Mouse (Mus musculus) heart, postnatal 0 days (tissue): ENCODE measurements around the gene Tmsb4x. TPM values are rescaled to one million over a fixed set of nuclear protein-coding genes. Genes with fewer than 3 reads are reported as not detected.

ENCODE experiments used
- ATAC-seq: fragments of 200-750 bp; cut with Nextera tagmentation; 2 replicates; pipeline ENCODE4 v1.8.0; 2017; ENCODE audit warnings: low read depth, moderate number of reproducible peaks, moderate library complexity; ENCODE audit not compliant: insufficient read depth
- DNase-seq: peaks from one replicate; pipeline ENCODE4 v3.0.0-alpha.2; 2016; ENCODE audit warnings: low spot score
- H3K27ac ChIP-seq: fragments of 300-500 bp; sonication (generic); 2 replicates; pipeline ENCODE4 v1.5.1; 2014; ENCODE audit warnings: low read depth, mild to moderate bottlenecking
- H3K27me3 ChIP-seq: fragments of 300-500 bp; sonication (generic); 2 replicates; pipeline ENCODE4 v1.6.1; 2014; ENCODE audit warnings: low read length, mixed read lengths; ENCODE audit not compliant: control insufficient read depth, insufficient read depth
- H3K36me3 ChIP-seq: fragments of 300-500 bp; sonication (generic); replicated peaks from 2 replicates; pipeline ENCODE4 v1.6.1; 2014; ENCODE audit warnings: low read length, mixed read lengths; ENCODE audit not compliant: control insufficient read depth, insufficient read depth
- H3K4me1 ChIP-seq: fragments of 300-500 bp; sonication (generic); 2 replicates; pipeline ENCODE4 v1.6.1; 2014; ENCODE audit warnings: antibody characterized with exemption; ENCODE audit not compliant: control insufficient read depth, insufficient read depth
- H3K4me2 ChIP-seq: fragments of 300-500 bp; sonication (generic); 2 replicates; pipeline ENCODE4 v1.6.1; 2014; ENCODE audit warnings: low read depth, mild to moderate bottlenecking, low read length, moderate library complexity
- H3K4me3 ChIP-seq: fragments of 300-500 bp; sonication (generic); 2 replicates; pipeline ENCODE4 v1.5.1; 2014; ENCODE audit warnings: low read depth, low read length
- H3K9ac ChIP-seq: fragments of 300-500 bp; sonication (generic); replicated peaks from 2 replicates; pipeline ENCODE4 v1.6.1; 2014; ENCODE audit warnings: low read depth, low read length, mixed read lengths
- H3K9me3 ChIP-seq: fragments of 300-500 bp; sonication (generic); replicated peaks from 2 replicates; pipeline ENCODE4 v1.6.1; 2016; ENCODE audit warnings: low read length; ENCODE audit not compliant: control insufficient read depth
- CTCF ChIP-seq: IDR thresholded peaks from 2 replicates; pipeline ENCODE4 v1.5.1; 2016; ENCODE audit warnings: antibody characterized with exemption, control low read depth, low read depth
- EP300 ChIP-seq: IDR thresholded peaks from 2 replicates; pipeline ENCODE4 v1.6.1; 2016; ENCODE audit warnings: antibody characterized with exemption, low read depth
- WGBS: fragments of 180-500 bp; shearing (Covaris S2); extraction: QIAGEN DNeasy Blood & Tissue Kit; methylation state at CpG from one replicate; pipeline ENCODE4 v1.1.7; 2014; 5-methylcytosine and 5-hydroxymethylcytosine counted together
- polyA plus RNA-seq: library from polyadenylated mRNA; unstranded; fragments of >200 nt; fragmentation: Nextera tagmentation; extraction: Ambion mirVana; gene quantifications from 2 replicates; pipeline ENCODE4 v1.2.1, GENCODE M21; 2015
- total RNA-seq: library from RNA; depleted of rRNA; stranded (reverse); fragments of >200 nt; gene quantifications from 2 replicates; pipeline ENCODE4 v1.2.3, GENCODE M21; 2014; ENCODE audit warnings: low replicate concordance

Gene Tmsb4x
- total and polyA plus RNA-seq, 2 experiments from 2014 or later, result 525 to 2,040 TPM

GRCm38 (mm10) chrX:167179961-167180642 is 29.0 kb downstream of the Tmsb4x start:
- H3K27ac ChIP-seq, result peak overlapping the region; percentile 85
- H3K9ac ChIP-seq, result no peak overlapping the region
- no peak overlapping the region for H3K4me2 ChIP-seq
- no peaks in the 10 kb centered on the region; the same call in 1 of the 2 replicates for H3K4me1 ChIP-seq
- no peaks in the 10 kb centered on the region for H3K36me3 ChIP-seq
- H3K27me3 ChIP-seq, result no peaks in the 10 kb centered on the region
- no peak overlapping the region for H3K4me3 ChIP-seq
- WGBS, result 19% methylated on average over 4 of the region's 4 CpGs
- peak; percentile 31 for DNase-seq
- no peaks in the 10 kb centered on the region for H3K9me3 ChIP-seq
- TF ChIP-seq CTCF, result no peak
- TF ChIP-seq EP300, result no peak
- peak; percentile 70 for ATAC-seq

GRCm38 (mm10) chrX:167179549-167179948 is 29.6 kb downstream of the Tmsb4x start:
- Histone ChIP-seq H3K4me2 (no peak overlapping the region), H3K4me3 (no peak overlapping the region), H3K4me1 (no peaks in the 10 kb centered on the region; the same call in 1 of the 2 replicates), H3K36me3 (no peaks in the 10 kb centered on the region), H3K9ac (no peak overlapping the region), H3K9me3 (no peaks in the 10 kb centered on the region), H3K27ac (peak overlapping the region; percentile 85), H3K27me3 (no peaks in the 10 kb centered on the region)
- ATAC-seq (peak; percentile 92), DNase-seq (peak; percentile 62)
- WGBS, result 50% methylated on average over 3 of the region's 3 CpGs
- TF ChIP-seq EP300, result no peak

- Histone ChIP-seq H3K27me3 (no peaks in the 10 kb centered on the region), H3K4me3 (no peak overlapping the region), H3K4me1 (no peaks in the 10 kb centered on the region), H3K27ac (no peak overlapping the region), H3K36me3 (no peaks in the 10 kb centered on the region), H3K9me3 (no peaks in the 10 kb centered on the region), H3K4me2 (no peak overlapping the region), H3K9ac (no peak overlapping the region)
- 70% methylated on average over 6 of the region's 6 CpGs for WGBS
- no peak for TF ChIP-seq CTCF
- TF ChIP-seq EP300, result no peak
- DNase-seq (no peak), ATAC-seq (no peak)
Observed at GRCm38 (mm10) chrX:167175319-167175718, 33.8 kb downstream of the Tmsb4x start.

- ATAC-seq (no peak), DNase-seq (no peak)
- H3K4me2 ChIP-seq, result no peak overlapping the region
- no peaks in the 10 kb centered on the region for H3K27me3 ChIP-seq
- H3K9me3 ChIP-seq, result no peaks in the 10 kb centered on the region
- H3K27ac ChIP-seq, result no peak overlapping the region
- TF ChIP-seq EP300 (no peak), CTCF (no peak)
- 69% methylated on average over 3 of the region's 3 CpGs for WGBS
- H3K36me3 ChIP-seq, result no peaks in the 10 kb centered on the region
- no peak overlapping the region for H3K4me3 ChIP-seq
- H3K4me1 ChIP-seq, result no peaks in the 10 kb centered on the region
- no peak overlapping the region for H3K9ac ChIP-seq
Observed at GRCm38 (mm10) chrX:167174311-167174710, 34.8 kb downstream of the Tmsb4x start.

GRCm38 (mm10) chrX:167172256-167172655 is 36.9 kb downstream of the Tmsb4x start:
- 20% methylated on average over 2 of the region's 2 CpGs for WGBS
- H3K4me2 ChIP-seq, result no peak overlapping the region
- H3K27ac ChIP-seq, result 0 out of 2 replicates have a peak overlapping the region, but pooled peaks have one; percentile 38
- no peaks in the 10 kb centered on the region for H3K9me3 ChIP-seq
- H3K36me3 ChIP-seq, result no peaks in the 10 kb centered on the region
- no peaks in the 10 kb centered on the region for H3K4me1 ChIP-seq
- no peaks in the 10 kb centered on the region for H3K27me3 ChIP-seq
- no peak for ATAC-seq
- H3K4me3 ChIP-seq, result no peak overlapping the region
- no peak overlapping the region for H3K9ac ChIP-seq
- no peak for TF ChIP-seq CTCF
- TF ChIP-seq EP300, result no peak
- DNase-seq, result no peak

GRCm38 (mm10) chrX:167171281-167171680 is 37.8 kb downstream of the Tmsb4x start:
- H3K4me2 ChIP-seq, result no peak overlapping the region
- no peak overlapping the region for H3K27ac ChIP-seq
- H3K27me3 ChIP-seq, result no peaks in the 10 kb centered on the region
- ATAC-seq (no peak), DNase-seq (no peak)
- no peaks in the 10 kb centered on the region for H3K9me3 ChIP-seq
- H3K4me3 ChIP-seq, result no peak overlapping the region
- H3K9ac ChIP-seq, result no peak overlapping the region
- no peaks in the 10 kb centered on the region for H3K4me1 ChIP-seq
- no peaks in the 10 kb centered on the region for H3K36me3 ChIP-seq
- TF ChIP-seq EP300, result no peak
- no peak for TF ChIP-seq CTCF
- 28% methylated on average over 2 of the region's 2 CpGs for WGBS
